Mouse (Mus musculus) T-helper 2 cell (primary cell): ENCODE measurements around the gene Ehd3.

ENCODE experiments used
- in situ Hi-C: fragments of 300-600 bp; cut with MboI, MseI; formaldehyde crosslinking; loops from one replicate; pipeline ENCODE4 v1.15.1; 2025; ENCODE audit warnings: high pct_unique_total_duplicates

Ehd3 gene

GRCm38 (mm10) chr17:73881295-73881694, 77.4 kb downstream of the Ehd3 start:
- in situ Hi-C loops: loop anchor here (5.0 kb wide), 3 partner anchors 69 to 579 kb away; no protein-coding TSS in a partner anchor
